Mouse (Mus musculus): Measurements from ENCODE around the gene Gm28308. TPM values are rescaled to one million over a fixed set of nuclear protein-coding genes. Genes with fewer than 3 reads are reported as not detected.

Gene Gm28308
- total and polyA plus RNA-seq, 3 experiments = not detected

GRCm38 (mm10) chr6:52227470-52228222 is 14.5 kb upstream of the Gm28308 start:
- Histone ChIP-seq H3K4me3 (ENCODE audit: control insufficient read depth in 1 of 2, insufficient read depth in 1 of 2, low read depth in 2 of 2, low read length in 2 of 2) (no peak overlapping the region), H3K27ac (ENCODE audit: control insufficient read depth, low read depth, low read length) (no peak overlapping the region), H3K4me1 (ENCODE audit: control insufficient read depth in 1 of 2, insufficient read depth in 2 of 2, low read length in 2 of 2) (no peaks in the 10 kb centered on the region), H3K27me3 (ENCODE audit: control insufficient read depth in 1 of 2, insufficient read depth in 2 of 2, low read length in 2 of 2) (no peaks in the 10 kb centered on the region), H3K9me3 (replicated peaks; ENCODE audit: insufficient read depth, low read length) (no peaks in the 10 kb centered on the region), H3K36me3 (ENCODE audit: control insufficient read depth in 1 of 2, insufficient read depth in 2 of 2, low read length in 2 of 2) (no peaks in the 10 kb centered on the region), H3K79me2 (ENCODE audit: control insufficient read depth, insufficient read depth, low read length, poor library complexity) (no peaks in the 10 kb centered on the region), H3K9ac (ENCODE audit: control insufficient read depth, low read depth, low read length, poor library complexity, severe bottlenecking) (no peak overlapping the region)
- TF ChIP-seq USF2 (IDR thresholded peaks at IDR 0.05; ENCODE audit: borderline replicate concordance in 1 of 2, insufficient read depth in 1 of 2, low read depth in 1 of 2, low read length in 2 of 2) (no peak), ETS1 (IDR thresholded peaks at IDR 0.05; ENCODE audit: low read depth, low read length) (no peak), E2F4 (IDR thresholded peaks at IDR 0.05; ENCODE audit: borderline replicate concordance, low read depth, low read length) (no peak), SIN3A (IDR thresholded peaks at IDR 0.05; ENCODE audit: low read length) (no peak), POLR2A (IDR thresholded peaks at IDR 0.05; ENCODE audit: control insufficient read depth in 1 of 2, insufficient read depth in 1 of 2, low read depth in 1 of 2, low read length in 2 of 2, poor library complexity in 1 of 2) (no peak), KAT2A (conservative IDR thresholded peaks at IDR 0.05; ENCODE audit: low read depth, low read length) (no peak), MYC (IDR thresholded peaks at IDR 0.05; ENCODE audit: low read depth, low read length) (no peak), CHD1 (IDR thresholded peaks at IDR 0.05; ENCODE audit: low read depth, low read length) (no peak), RCOR1 (IDR thresholded peaks at IDR 0.05; ENCODE audit: low read depth, low read length) (no peak), RAD21 (IDR thresholded peaks at IDR 0.05; ENCODE audit: low read depth, low read length) (no peak), TCF12 (IDR thresholded peaks at IDR 0.05; ENCODE audit: low read depth, low read length) (no peak), CHD2 (IDR thresholded peaks at IDR 0.05; ENCODE audit: low read length) (no peak), USF1 (IDR thresholded peaks at IDR 0.05; ENCODE audit: low read depth, low read length) (no peak), GATA1 (IDR thresholded peaks at IDR 0.05; ENCODE audit: low read depth, low read length) (no peak), ZC3H11A (IDR thresholded peaks at IDR 0.05; ENCODE audit: low read depth, low read length) (no peak), JUND (IDR thresholded peaks at IDR 0.05; ENCODE audit: low read depth, low read length) (no peak), TBP (IDR thresholded peaks at IDR 0.05; ENCODE audit: low read depth, low read length) (no peak), HCFC1 (IDR thresholded peaks at IDR 0.05; ENCODE audit: low read depth, low read length) (no peak)
- DNase-seq (ENCODE audit: low read depth, low spot score) = no peak

GRCm38 (mm10) chr6:52226569-52227257 is 13.6 kb upstream of the Gm28308 start:
- no peaks in the 10 kb centered on the region for H3K4me1 ChIP-seq (ENCODE audit: control insufficient read depth in 1 of 2, insufficient read depth in 2 of 2, low read length in 2 of 2)
- no peaks in the 10 kb centered on the region for H3K27me3 ChIP-seq (ENCODE audit: control insufficient read depth in 1 of 2, insufficient read depth in 2 of 2, low read length in 2 of 2)
- DNase-seq (ENCODE audit: low read depth, low spot score) = no peak
- H3K4me3 ChIP-seq (ENCODE audit: control insufficient read depth in 1 of 2, insufficient read depth in 1 of 2, low read depth in 2 of 2, low read length in 2 of 2) = no peak overlapping the region
- H3K36me3 ChIP-seq (ENCODE audit: control insufficient read depth in 1 of 2, insufficient read depth in 2 of 2, low read length in 2 of 2) = no peaks in the 10 kb centered on the region
- H3K9me3 ChIP-seq (replicated peaks; ENCODE audit: insufficient read depth, low read length) = no peaks in the 10 kb centered on the region
- no peak overlapping the region for H3K9ac ChIP-seq (ENCODE audit: control insufficient read depth, low read depth, low read length, poor library complexity, severe bottlenecking)
- H3K79me2 ChIP-seq (ENCODE audit: control insufficient read depth, insufficient read depth, low read length, poor library complexity) = no peaks in the 10 kb centered on the region
- no peak overlapping the region for H3K27ac ChIP-seq (ENCODE audit: control insufficient read depth, low read depth, low read length)
- TF ChIP-seq EP300 (IDR thresholded peaks at IDR 0.05; ENCODE audit: low read depth in 1 of 2, low read length in 2 of 2) = no peak
